Mouse (Mus musculus): ENCODE measurements at regions not wholly inside any gene's neighbourhood (a gene's known extent, or its start where the extent isn't known, plus 50 kb on each side); places are given as distances from the start of the nearest gene placed in this dataset.

DNA sequence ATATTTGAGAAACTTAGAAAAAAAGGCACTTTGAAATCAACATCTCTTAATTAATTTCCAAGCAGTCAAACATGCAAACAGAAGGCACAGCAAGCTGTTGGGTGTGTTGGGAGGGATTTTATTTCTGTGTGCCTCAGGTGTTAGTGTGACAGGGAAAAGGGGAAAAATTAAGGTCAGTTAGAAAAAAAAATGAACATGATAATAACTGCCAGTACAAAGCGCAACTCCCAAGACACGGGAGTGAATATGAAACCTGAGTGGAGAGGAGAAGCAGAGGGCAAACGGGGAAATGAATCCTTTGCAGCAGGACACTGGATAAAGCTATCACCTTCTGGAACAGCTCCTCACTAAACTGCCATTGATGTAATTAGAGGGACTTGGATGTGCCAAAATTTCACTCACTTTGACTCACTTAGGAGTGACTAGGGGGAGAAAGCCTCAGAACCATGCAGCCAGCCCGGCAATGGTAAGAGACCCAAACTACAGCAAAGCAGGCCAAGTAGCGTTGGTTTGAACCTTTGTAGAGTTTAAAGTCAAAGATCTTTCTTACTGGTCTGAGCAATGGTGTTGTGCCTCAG is 211.0 kb downstream of the Olfr1505 start:
- no peak for TF ChIP-seq GATA1 (IDR thresholded peaks at IDR 0.05; ENCODE audit: borderline replicate concordance, low read length)
- no peak for TF ChIP-seq FLI1 (IDR thresholded peaks at IDR 0.05; ENCODE audit: low read length)

Data from megakaryocyte, embryonic 14.5 days (primary cell).